Mouse (Mus musculus) C2C12 (cell line): ENCODE measurements at regions not wholly inside any gene's neighbourhood (a gene's known extent, or its start where the extent isn't known, plus 50 kb on each side); places are given as distances from the start of the nearest gene placed in this dataset.

Experiments
- CEBPB ChIP-seq: IDR thresholded peaks from one replicate; pipeline ENCODE4 v1.6.1; 2011; ENCODE audit warnings: low read depth, mild to moderate bottlenecking, control low read depth, moderate library complexity
- CTCF ChIP-seq: IDR thresholded peaks from one replicate; pipeline ENCODE4 v1.5.1; 2011; ENCODE audit not compliant: control insufficient read depth, insufficient read depth, insufficient read length
- FOSL1 ChIP-seq: IDR thresholded peaks from one replicate; pipeline ENCODE4 v1.8.0; 2011; ENCODE audit warnings: mild to moderate bottlenecking, low read length; ENCODE audit not compliant: poor library complexity, insufficient read depth, severe bottlenecking
- MYOD1 ChIP-seq: IDR thresholded peaks from one replicate; pipeline ENCODE4 v1.6.1; 2011; ENCODE audit warnings: low read depth; ENCODE audit not compliant: control insufficient read depth, insufficient read length

DNA sequence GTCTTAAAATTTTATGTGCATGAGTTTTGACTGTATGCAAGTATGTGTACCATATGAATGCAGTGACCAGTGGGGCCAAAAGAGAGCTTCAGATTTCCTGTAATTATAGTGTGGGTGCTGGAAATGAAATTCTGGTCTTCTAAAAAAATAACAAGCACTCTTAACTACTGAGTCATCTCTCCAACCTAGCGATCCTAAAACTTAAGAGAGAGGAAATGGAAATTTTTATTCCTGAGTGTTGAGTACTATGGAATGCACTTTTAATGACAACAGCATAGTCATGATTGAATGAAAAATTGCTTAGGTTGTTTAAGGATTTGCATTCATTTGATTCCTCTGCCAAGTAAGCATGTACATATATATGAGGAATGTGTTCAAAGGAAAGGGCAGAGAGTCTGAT lies 575.3 kb upstream of the Isx start:
- TF ChIP-seq CTCF (no peak), MYOD1 (no peak), CEBPB (no peak), FOSL1 (peak; percentile 6)
